Comparison of ENCODE assay signal across 8 mouse cellular contexts in genomic region chr16:17617922-17618565, GRCm38 (mm10). TPM values are rescaled to one million over a fixed set of nuclear protein-coding genes. Genes with fewer than 3 reads are reported as not detected.
A peak's percentile ranks its signal among the peaks of the same experiment; 100 is the strongest.
DNase-seq lines count a peak whose midpoint lies in the region; ATAC-seq and TF ChIP-seq lines count a peak whose summit lies in the region.

No protein-coding gene starts in this region.

- no peak overlapping the region for H3K9ac ChIP-seq in heart, adult 2 months (ENCODE audit: low read depth, low read length)
- no peak overlapping the region for H3K9ac ChIP-seq in heart, embryonic 13.5 days

- no peak for TF ChIP-seq POLR2A in heart, adult 2 months (IDR thresholded peaks at IDR 0.05; ENCODE audit: insufficient read depth, low read depth, low read length)

- TF ChIP-seq CTCF in heart, adult 2 months (IDR thresholded peaks at IDR 0.05): peak; percentile 70

- H3K4me3 ChIP-seq in heart, adult 2 months: no peak overlapping the region
- H3K4me3 ChIP-seq in heart, embryonic 13.5 days: no peak overlapping the region

- no peak for ATAC-seq in heart, embryonic 13.5 days (ENCODE audit: extremely low read depth, insufficient number of reproducible peaks, low FRiP score, low TSS enrichment)

- H3K79me2 ChIP-seq in heart, adult 2 months (replicated peaks; ENCODE audit: control insufficient read depth, insufficient read depth, low read length): no peaks in the 10 kb centered on the region

- intact Hi-C loops in heart, adult 2 months (cut with DNase I): loop anchor here (5.0 kb wide), 1 partner anchor 109 kb away; no protein-coding TSS in a partner anchor

- 16% methylated on average over 13 of the region's 13 CpGs for WGBS in heart, adult 2 months
- WGBS in heart, embryonic 13.5 days: 15% methylated on average over 13 of the region's 13 CpGs

- no peaks in the 10 kb centered on the region for H3K9me3 ChIP-seq in heart, embryonic 13.5 days

- no peaks in the 10 kb centered on the region for H3K4me1 ChIP-seq in heart, adult 2 months (ENCODE audit: control insufficient read depth, insufficient read depth, low read length)
- peaks cover 17% of the 10 kb centered on the region for H3K4me1 ChIP-seq in heart, embryonic 13.5 days

- H3K36me3 ChIP-seq in heart, adult 2 months (ENCODE audit: control insufficient read depth, insufficient read depth, low read length): no peaks in the 10 kb centered on the region
- peaks cover 18% of the 10 kb centered on the region for H3K36me3 ChIP-seq in heart, embryonic 13.5 days

- no peaks in the 10 kb centered on the region for H3K27me3 ChIP-seq in heart, adult 2 months (ENCODE audit: control insufficient read depth, insufficient read depth, low read length)
- H3K27me3 ChIP-seq in heart, embryonic 13.5 days (replicated peaks): no peaks in the 10 kb centered on the region

- H3K27ac ChIP-seq in heart, adult 2 months: no peak overlapping the region
- H3K27ac ChIP-seq in heart, embryonic 13.5 days (replicated peaks): no peak overlapping the region

- TF ChIP-seq EP300 in heart, adult 2 months (IDR thresholded peaks at IDR 0.05; ENCODE audit: insufficient read depth, low read depth, low read length): no peak

- H3K4me2 ChIP-seq in heart, embryonic 13.5 days: peak overlapping the region; percentile 86; the same call in 1 of the 2 replicates

- peak; percentile 34 to 46 for DNase-seq in heart, adult 2 months
- DNase-seq in heart, adult 8-10 months (ENCODE audit: low spot score): no peak
- DNase-seq in WW6 (ENCODE audit: low read depth, low spot score): peak; percentile 73
- peak; percentile 78 for DNase-seq in embryo, embryonic 10.5 days (ENCODE audit: low spot score)
- peak; percentile 73 to 82 for DNase-seq in kidney, postnatal 4 days
- DNase-seq in lung, postnatal 25 days (ENCODE audit: low spot score): peak; percentile 39
- peak; percentile 57 to 81 for DNase-seq in spleen, postnatal 10 days (ENCODE audit: low spot score in 2 of 2)

RNA-seq across cellular contexts. Expression of gene Smpd4, which starts 1.1 kb away (rescaled TPM):
- 10 to 100 TPM; 16.9 to 18.4 TPM for total RNA-seq in heart, adult 2 months (2021)
- polyA plus RNA-seq in heart, adult 2 months (2012; rRNA removed): 45.9 and 46.9 TPM in 2 replicates
- 10 to 100 TPM; 19.0 to 23.8 (median 20.1) TPM for total RNA-seq in heart, adult 8-10 months (2022)
- 23.8 and 24.7 TPM in 2 replicates for polyA plus RNA-seq in heart, embryonic 13.5 days (2015; fragmentation: Nextera tagmentation; extraction: Ambion mirVana)

RNA-seq across cellular contexts. Expression of gene Ccdc74a, which starts 28.2 kb away (rescaled TPM):
- under 1 TPM; 0.26 to 0.32 TPM for total RNA-seq in heart, adult 2 months (2021)
- polyA plus RNA-seq in heart, adult 2 months (2012; rRNA removed): 0.16 and 0.47 TPM in 2 replicates
- total RNA-seq in heart, adult 8-10 months (2022): under 1 TPM in 2 of 4 experiments, not detected in 2; 0.60 to 0.62 TPM
- 3.5 and 4.1 TPM in 2 replicates for polyA plus RNA-seq in heart, embryonic 13.5 days (2015; fragmentation: Nextera tagmentation; extraction: Ambion mirVana)

RNA-seq across cellular contexts. Expression of gene Slc7a4, which starts 35.0 kb away (rescaled TPM):
- 1 to 10 TPM; 2.3 to 2.9 TPM for total RNA-seq in heart, adult 2 months (2021)
- 3.7 and 5.7 TPM in 2 replicates for polyA plus RNA-seq in heart, adult 2 months (2012; rRNA removed)
- 1 to 10 TPM; 1.8 to 6.4 (median 3.1) TPM for total RNA-seq in heart, adult 8-10 months (2022)
- 8.9 and 9.8 TPM in 2 replicates for polyA plus RNA-seq in heart, embryonic 13.5 days (2015; fragmentation: Nextera tagmentation; extraction: Ambion mirVana)

RNA-seq across cellular contexts. Expression of gene P2rx6, which starts 56.4 kb away (rescaled TPM):
- under 1 TPM; 0.78 to 0.89 TPM for total RNA-seq in heart, adult 2 months (2021)
- polyA plus RNA-seq in heart, adult 2 months (2012; rRNA removed): 2.9 and 3.7 TPM in 2 replicates
- 1 to 10 TPM; 1.1 to 2.9 (median 2.0) TPM for total RNA-seq in heart, adult 8-10 months (2022)
- 0.65 and 0.79 TPM in 2 replicates for polyA plus RNA-seq in heart, embryonic 13.5 days (2015; fragmentation: Nextera tagmentation; extraction: Ambion mirVana)

RNA-seq across cellular contexts. Expression of gene Lrrc74b, which starts 57.0 kb away (rescaled TPM):
- total RNA-seq in heart, adult 2 months (2021): not detected
- polyA plus RNA-seq in heart, adult 2 months (2012; rRNA removed): 0.12 and 0.61 TPM in 2 replicates
- not detected for total RNA-seq in heart, adult 8-10 months (2022)
- polyA plus RNA-seq in heart, embryonic 13.5 days (2015; fragmentation: Nextera tagmentation; extraction: Ambion mirVana): 0.19 TPM in 2 replicates
